Mouse (Mus musculus) brain, adult 2 months (tissue): Measurements from ENCODE around the gene Gm32742.
"Not testable (repeated sequence)": the region's sequence is repeated elsewhere in the genome, so short reads cannot be mapped to it uniquely, and the experiment has no call there.

Experiments used
- DNase-seq: peaks from one replicate; pipeline ENCODE4 v3.0.0; 2011; ENCODE audit warnings: low read depth, low spot score

Gm32742 gene

DNA sequence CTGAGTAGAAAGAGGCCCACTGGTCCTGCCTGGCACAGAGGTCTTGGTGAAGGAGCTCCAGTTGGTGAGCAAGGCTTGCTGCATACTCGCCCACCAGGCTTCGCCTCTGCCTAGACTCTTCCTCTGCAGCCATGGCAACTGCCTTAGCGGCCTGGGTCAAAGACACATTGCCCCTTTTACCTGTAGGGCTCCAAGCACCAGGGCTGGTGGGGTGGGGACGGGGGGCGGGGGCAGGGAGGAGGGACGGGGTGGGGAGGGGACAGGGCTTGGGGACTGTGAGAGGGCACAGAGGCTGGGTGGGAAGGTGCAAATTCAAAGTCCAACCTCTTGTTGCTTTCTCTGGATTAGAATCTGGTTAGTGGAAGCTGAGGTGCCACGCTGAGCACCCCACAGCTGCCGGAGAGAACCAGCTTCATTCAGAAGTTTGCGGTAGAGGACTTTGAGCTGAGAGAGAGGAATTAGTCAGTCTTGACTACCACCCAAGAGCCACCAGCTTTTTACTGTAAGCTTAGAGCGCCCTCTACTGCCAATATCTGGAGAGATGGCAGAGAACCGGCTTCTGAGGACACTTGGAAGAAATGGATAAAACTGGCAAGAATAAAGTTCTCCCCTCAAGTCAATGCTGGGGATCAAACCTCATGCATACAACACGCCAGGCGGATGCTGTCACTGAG is 13.1 kb downstream of the Gm32742 start:
- DNase-seq, result peak; percentile 91

DNA sequence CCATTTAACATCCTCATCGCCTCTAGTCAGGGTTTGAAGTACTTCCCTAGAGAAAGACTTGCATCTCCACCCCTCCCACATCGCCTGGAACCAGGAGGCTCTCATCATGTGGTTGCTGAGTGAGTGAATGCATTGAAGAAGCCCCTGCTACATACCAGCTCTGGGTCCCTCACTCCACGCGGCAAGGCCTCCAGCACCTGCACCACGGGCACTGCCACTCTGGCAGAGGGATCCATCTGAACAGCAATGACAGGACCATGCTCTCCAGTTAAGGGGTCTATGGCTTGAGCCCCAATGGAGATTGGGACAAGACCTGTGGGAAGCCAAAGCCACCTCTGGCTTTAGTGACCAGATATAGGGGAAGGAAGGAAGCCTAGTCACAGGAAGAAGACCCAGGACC is 18.0 kb downstream of the Gm32742 start:
- no peak for DNase-seq

DNA sequence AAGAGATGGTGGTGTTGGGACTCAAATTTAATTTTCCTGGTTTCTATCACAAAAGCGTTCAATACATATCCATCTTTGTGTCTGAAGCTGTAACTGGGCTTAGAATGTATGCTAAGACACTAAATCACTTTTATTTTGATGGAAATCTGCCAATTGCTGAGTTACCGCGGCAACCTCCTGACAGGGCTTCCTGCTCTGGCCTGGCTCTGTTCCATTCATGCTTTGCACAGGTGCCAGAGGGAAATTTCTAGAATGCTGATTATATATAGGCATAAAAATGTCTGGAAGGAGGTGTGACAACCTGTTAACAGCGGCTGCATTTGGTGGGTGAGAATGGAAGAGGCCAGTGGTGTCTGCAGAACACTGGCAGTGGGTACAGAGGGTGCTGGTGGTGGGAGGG is 18.8 kb downstream of the Gm32742 start:
- DNase-seq, result peak; percentile 14

DNA sequence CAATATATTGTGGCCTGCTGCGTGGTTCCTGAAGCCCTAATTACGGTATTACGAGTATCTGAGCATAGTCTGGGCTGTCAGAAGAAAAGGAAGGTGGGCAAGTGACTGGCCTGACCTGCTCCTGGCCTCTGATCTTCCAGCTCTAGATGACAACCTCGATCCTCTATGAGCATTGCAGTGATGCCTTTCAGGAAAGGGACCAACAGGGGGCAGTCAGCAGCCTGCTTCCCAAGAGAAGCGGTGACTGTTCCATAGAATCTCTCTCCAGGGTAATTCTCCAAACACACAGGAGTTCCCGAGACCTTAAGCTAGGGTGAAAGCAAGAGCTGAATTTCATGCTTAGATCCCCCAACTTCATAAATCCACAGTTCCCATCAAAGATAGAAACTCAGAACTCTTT is 21.1 kb downstream of the Gm32742 start:
- no peak for DNase-seq

DNA sequence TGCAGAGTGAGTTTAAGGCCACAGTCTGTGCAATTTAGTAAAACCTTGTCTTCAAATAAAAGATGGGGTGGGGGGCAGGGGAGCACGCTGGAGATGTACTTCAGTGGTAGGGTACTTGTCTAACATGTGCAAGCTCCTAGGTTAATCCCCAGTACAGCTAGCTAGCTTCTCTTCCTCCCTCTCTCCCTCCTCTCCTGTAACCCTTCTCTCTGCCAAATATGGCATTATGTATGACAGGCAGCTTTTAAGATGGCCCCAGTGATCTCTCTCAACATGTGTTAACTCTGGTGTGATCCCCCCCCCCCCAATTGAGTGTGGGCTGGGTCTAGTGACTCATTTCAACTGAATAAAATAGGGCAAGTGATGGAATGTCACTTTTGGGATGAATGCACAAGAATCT is 21.9 kb downstream of the Gm32742 start:
- no peak for DNase-seq

DNA sequence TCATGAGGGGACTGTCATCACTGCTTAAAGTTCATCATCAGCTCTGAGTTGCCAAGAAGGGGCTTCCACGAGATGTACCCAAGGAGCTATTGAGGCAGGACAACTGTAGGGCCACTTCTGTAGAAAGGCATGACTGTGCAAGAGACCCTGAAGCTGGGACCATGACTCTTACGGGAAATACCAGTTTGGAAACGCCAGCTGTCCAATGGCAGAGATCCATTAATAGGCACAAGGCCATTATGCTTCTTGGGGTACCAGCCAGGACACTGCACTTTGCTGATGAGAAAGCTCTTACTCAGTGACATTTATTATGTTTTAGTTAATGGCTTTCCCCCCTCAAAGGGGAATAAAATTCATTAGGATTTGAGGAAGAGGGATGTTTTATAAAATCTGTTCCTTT is 24.6 kb downstream of the Gm32742 start:
- no peak for DNase-seq

DNA sequence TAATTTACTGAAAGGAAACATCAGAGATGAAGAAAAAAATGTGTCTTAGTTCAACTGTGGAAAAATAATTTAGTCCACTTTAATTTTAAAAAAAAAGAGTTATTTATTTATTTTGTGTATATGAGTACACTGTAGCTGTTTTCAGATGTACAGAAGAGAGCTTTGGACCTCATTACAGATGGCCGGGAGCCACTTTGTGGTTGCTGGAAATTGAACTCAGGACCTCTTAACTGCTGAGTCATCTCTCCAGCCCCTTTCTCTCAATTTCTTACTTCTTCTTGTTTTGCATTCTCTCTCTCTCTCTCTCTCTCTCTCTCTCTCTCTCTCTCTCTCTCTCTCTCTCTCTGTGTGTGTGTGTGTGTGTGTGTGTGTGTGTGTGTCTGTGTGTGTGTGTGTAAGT is 25.9 kb downstream of the Gm32742 start:
- not testable (repeated sequence) for DNase-seq

DNA sequence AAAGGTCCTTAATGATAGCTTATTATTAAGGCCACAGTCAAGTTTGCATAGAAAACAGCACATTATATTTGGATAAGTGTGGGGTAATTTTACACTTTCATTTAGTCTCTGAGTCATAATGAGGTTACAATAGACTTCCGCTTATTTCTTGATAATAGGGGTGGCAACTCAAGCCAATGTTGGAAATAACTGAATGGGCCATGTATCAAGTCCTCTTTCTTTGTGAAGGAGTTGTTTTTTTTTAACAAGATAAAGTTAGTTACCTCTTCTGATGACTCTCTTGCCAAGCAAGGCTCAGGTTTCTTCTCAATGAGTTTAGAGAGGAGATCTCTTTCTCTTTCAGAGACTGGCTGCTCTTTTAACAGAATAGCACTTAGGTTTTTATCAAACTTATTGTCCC is 27.0 kb downstream of the Gm32742 start:
- no peak for DNase-seq

DNA sequence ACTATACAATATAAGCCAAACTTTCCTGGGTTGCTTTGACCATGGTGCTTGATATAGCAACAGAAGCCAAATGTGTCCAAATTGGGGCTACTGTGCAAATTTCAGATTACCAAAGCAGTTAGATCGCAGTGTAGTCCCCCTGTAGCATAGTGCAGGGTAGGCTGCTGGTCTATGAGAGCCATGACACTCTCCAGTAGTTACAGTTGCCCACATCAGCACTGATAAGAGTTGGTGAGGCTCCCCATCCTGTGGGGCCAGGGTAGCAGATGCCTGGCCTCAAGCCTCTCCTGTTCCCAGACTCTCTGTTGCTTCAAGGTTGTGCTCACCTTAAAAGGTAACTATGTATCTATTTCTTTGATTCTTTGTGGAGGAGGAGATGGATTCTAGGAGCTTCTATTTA is 27.5 kb downstream of the Gm32742 start:
- no peak for DNase-seq

DNA sequence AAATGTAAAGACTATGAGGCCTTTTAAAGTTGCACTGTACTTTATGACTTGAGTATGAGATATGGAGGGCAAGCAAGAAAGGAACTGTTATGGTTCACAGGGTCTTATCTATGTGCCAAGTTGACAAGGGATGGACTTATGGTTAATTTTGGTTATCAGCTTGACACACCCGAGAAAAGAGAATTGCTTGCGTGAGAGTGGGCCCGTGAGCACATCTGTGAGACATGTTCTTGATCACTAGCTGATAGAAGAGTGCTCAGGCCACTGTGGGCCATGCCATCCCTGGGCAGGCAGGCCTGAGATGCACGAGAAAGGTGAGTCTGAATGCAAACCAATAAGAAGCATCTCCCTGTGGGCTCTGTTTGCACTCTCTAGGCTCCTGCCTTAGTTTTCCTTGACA is 27.9 kb downstream of the Gm32742 start:
- DNase-seq, result no peak

DNA sequence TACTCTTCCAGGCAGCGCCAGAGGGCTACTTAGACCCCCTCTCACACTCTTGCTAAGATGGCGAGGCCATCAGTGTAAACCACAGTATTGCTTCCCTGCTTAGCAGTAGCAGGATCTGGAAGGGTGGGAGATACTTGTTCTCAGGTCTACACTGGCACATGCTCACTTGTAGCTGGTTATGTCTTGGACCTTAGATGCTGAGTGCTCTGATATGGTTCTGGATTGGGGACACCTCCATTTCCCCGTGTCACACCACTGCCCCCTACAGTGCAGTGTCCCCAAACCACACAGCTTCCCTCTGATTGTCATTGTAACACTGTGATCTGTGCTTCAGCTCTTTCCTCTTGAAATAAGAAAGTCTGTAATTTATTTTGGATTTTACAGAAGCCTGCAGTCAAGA is 28.3 kb downstream of the Gm32742 start:
- DNase-seq, result peak; percentile 51

DNA sequence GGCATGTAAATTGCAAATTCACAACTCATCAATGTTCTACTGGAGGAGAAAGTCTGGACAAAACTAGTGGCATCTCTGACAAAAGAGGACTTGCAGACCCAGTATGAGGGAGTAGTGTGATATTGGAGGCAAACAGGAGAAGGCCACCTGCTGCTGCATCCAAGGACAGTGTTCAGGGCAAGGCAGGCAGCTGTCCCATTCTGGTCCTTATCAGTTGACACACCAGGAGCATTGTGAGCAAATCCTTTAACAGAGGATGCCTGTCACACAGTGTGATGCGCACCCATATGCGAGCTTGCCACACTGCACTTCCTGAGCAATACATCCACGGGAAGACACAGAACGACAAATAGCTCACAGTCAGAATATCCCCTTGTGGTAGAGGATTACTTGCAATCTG is 50.5 kb downstream of the Gm32742 start:
- no peak for DNase-seq

DNA sequence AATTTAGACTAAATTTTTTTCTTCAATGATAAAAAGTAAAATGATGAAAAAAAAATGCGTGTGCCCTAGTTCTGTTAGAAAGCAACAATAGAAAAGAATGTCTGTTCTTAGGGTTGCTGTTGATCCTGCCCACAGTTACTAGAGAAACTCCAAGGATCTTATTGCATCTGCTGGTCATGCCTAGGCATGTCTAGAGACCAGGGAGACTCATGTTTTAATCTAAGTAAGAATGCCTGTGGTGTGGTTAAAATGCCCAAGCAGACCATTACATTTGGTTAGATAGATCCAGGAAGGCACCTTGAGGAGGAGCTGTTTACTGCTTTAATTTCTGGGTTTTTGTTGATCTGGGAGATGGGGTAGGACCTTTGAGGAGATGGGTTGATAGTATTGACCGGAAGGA is 59.6 kb downstream of the Gm32742 start:
- no peak for DNase-seq

DNA sequence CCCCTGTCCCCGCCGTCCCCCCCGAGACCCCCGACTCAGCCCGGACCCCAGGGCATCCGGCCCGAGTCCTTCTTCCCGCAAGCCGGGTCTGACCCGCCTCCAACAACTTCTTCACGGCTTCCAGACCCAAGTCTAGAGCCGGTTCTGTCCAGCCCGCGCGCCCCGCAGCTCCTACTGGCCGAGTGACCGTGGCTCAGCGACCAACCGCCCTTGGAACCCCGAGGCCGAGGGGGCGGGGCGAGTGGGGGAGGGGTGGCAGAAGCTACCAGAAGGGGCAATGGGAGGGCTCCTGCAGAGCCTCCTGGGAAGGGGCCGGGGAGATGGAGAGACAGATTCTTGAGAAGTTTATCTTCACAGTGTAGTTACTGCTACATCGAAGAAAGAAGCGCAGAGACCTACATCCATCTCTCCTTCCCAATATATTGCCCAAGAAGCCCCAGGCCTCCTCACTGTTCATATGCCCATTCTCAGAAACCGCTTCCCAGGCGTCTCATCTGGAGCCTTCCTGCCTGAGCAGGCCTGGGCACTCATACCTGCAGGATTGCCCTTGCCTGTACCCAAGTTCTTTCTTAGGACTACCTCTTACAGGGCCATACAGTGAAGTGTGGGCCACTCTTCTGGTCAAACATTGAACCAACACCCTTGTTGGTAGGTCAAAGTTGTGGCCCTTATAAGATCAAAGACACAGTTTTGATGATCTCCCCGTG is 61.4 kb downstream of the Gm32742 start:
- DNase-seq, result no peak

DNA sequence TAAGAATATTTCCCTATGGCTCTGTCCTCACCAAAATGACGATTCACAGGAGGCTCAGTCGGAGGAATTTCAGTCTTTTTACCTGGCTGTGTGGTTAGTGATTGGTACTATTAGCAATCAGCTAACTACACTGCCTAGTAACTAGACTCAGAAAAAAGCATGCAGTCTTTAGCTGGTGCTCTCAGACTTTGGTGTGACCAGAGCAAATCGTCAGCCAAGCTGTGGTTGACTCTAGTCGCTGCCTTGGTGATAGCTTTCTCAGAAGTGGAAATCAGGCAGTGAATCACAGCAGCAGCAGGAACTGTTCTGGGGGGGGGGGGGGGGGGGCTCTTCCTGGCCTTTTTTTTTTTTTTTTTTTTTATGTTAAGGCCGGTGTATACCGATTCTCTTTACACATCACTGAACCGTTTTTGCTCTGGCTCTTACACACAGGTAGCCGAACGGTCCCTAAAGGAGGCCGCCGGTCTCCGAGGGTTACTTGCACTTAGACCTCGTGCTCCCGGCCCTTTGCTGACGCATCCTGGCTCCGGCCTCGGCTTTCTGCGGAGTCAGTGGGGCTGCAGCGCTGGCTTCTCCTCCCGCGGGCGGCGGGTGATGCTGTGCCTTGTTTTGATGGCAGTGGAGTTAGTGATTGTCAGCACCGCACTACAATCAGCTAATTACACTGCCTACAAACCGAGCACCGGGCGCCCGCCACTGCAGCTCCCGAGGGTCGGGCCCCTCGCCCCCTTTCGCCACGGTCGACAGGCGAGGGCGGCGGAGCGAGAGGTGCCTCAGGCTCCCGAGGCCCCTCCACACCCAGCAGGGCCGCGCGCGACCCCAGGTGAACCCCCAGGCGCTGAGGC is 62.1 kb downstream of the Gm32742 start:
- peak; percentile 61 for DNase-seq

DNA sequence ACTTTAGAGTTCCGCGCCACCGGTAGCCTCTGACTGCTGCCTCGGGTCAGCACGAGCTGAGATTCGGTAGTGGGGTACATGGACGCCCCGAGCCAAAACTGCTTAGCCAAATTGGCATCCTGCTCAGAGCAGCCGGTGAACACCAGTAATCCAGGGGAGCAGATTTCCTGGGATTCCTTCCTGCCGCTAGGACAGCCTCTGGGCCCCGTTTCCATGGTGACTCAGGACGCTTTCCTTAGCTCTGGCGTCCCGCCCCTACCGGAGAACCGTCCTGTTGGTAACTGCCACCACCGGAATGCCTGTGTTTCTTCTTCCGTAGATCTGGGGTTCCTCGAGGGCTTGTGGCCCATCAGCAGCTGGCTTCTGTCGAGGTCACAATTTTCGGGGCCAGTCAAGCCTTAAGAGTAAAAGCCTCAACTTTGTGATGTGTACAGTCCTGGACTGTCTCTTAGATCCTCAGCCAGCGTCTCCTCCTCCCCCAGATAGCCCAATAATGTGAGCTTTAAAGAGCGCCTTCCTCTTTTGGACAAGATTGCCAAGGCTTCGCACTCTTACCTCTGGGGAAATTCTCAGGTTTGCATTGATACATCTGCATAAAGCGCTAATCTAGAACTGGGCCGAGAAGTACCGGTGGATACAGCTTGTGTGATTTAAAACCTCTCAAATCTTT is 63.4 kb downstream of the Gm32742 start, which contains the start of gene 4833427G06Rik:
TSS of gene 4833427G06Rik (minus strand) at position 323 of the 670 bp plus-strand sequence.
- peak; percentile 68 for DNase-seq

DNA sequence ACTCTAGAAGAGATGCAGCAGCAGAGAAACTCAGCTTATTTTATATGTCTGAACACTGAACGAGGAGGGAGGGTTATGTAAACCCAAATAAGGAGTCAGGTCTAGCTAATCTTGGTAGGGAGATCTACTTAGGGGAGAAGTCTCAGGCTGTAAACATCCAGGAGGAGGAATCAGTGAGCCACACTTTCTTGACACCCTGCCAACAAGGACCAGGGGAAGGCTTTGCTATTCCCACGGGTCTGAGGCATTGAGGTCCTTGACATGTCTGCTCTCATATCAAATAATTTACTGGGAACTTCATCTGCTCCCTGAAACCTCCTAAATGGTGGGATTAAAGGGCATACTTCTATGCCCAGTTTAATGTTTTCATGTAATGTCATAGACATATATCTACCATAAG is 69.0 kb downstream of the Gm32742 start:
- peak; percentile 14 for DNase-seq

DNA sequence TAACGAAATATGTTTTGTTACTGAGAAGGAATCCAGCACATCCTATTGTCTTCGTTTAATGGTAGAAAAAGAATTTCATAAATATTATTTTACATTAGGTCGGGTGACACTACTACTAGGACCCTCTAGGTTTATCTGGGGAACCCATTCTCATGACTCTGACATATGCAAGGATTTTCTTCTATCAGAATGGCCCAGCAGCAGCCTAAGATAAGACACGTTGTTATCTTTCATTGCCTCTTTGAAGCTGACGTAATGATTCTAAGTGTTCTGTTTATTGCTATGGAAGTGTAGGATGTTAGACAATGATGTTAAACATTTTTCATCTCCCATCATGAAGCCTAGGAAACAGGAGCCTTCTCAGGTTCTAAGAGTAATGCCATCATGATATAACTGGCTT is 71.6 kb downstream of the Gm32742 start:
- DNase-seq, result no peak

DNA sequence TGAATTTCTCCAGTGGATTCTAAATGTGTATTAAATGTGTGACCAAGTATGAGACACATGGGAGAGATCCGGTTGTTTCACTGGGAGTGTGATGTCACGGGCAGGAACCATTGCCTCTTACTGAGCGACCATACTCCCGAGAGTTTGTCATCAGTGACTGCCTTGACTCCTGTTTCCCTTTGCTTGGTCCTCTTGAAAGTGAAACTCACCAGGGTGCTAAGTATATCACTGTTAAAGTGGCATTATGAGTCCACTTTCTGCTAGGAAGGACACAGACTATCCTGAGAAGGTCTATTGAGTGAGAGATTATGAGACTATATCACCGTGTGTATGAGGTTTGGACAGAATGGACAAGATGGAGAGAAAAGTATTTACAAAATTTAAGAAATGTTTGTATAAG is 83.7 kb downstream of the Gm32742 start:
- no peak for DNase-seq
